Mouse (Mus musculus) lung, adult 10 weeks (tissue): ENCODE results near the gene Arpp21. TPM values are rescaled to one million over a fixed set of nuclear protein-coding genes. Genes with fewer than 3 reads are reported as not detected.

Source experiments
- polyA plus RNA-seq: library from polyadenylated mRNA; stranded (reverse); fragments of 350-450 nt; fragmentation: Illumina TruSeq; extraction: RNeasy Lipid Tissue Mini Kit (QIAGEN cat#74804); gene quantifications from one replicate; pipeline ENCODE4 v1.2.3, GENCODE M21; 2014; ENCODE audit warnings: low read depth, low replicate concordance; ENCODE audit not compliant: insufficient read depth

The Arpp21 gene
- polyA plus RNA-seq: not detected

GRCm38 (mm10) chr9:112235696-112236397, at the start of gene Arpp21:
TSS of gene Arpp21 (minus strand) at chr9:112235938.

